Mouse (Mus musculus) bone marrow, adult 2 months (tissue): ENCODE measurements around the gene Etfdh.

ENCODE experiments used
- CTCF ChIP-seq: fragments of 200-500 bp; IDR thresholded peaks from 2 replicates; pipeline ENCODE4 v1.5.1; 2011; ENCODE audit warnings: low read length, control low read depth; ENCODE audit not compliant: control insufficient read depth, insufficient read depth
- POLR2A ChIP-seq: fragments of 200-500 bp; IDR thresholded peaks from 2 replicates; pipeline ENCODE4 v1.6.1; 2011; ENCODE audit warnings: low read depth, mild to moderate bottlenecking, control low read depth, low read length, borderline replicate concordance; ENCODE audit not compliant: control insufficient read depth

DNA sequence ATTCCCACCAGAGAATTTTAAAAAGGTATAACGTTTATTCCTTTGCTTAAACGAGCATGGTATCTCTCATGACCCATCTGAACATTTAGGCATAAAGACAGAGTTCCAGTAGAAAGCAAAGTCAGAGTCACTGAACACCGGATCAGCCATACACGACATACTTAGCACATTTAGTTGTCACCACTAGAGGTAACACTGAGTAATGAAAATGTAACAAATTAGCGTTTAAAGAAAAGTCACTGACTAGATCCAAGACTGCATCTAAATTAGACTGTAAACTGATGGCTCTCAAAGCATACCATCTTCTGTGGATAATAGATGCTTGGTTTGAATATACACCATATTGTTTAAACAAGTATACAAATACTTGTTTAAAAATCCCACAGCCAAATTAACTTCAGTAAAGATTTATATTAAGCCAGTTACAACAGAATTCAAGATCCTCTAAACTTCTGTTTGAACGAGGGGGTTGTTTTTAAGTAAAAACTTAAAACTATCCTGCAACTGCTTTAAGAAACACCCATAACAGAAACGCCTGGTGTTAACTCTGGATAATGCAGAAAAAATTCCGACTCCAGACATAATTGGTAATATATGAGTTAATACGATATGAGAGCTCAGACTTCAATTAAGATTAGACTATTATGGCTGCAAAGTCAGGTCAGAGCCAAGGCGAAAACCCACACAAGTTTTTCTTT is 1.7 kb downstream of the Etfdh start:
- TF ChIP-seq CTCF (no peak), POLR2A (no peak)
